Mouse (Mus musculus): Measurements from ENCODE around the gene Rhot2.
A peak's percentile ranks its signal among the peaks of the same experiment; 100 is the strongest.
"Not testable (repeated sequence)": the region's sequence is repeated elsewhere in the genome, so short reads cannot be mapped to it uniquely, and the experiment has no call there.

Rhot2 gene

GRCm38 (mm10) chr17:25874148-25874720 is 29.6 kb upstream of the Rhot2 start:
- DNase-seq (ENCODE audit: low spot score): no peak

- no peak for DNase-seq (ENCODE audit: low spot score)
These were observed 28.9 kb upstream of the Rhot2 start for GRCm38 (mm10) chr17:25873405-25874147.

GRCm38 (mm10) chr17:25872676-25873075 is 28.0 kb upstream of the Rhot2 start:
- DNase-seq (ENCODE audit: low spot score): no peak

- DNase-seq (ENCODE audit: low spot score): not testable (repeated sequence)
These were observed 26.9 kb upstream of the Rhot2 start for GRCm38 (mm10) chr17:25871566-25871965.

GRCm38 (mm10) chr17:25869954-25870353 is 25.3 kb upstream of the Rhot2 start:
- no peak for DNase-seq (ENCODE audit: low spot score)

- DNase-seq (ENCODE audit: low spot score): no peak
These were observed 24.8 kb upstream of the Rhot2 start for GRCm38 (mm10) chr17:25869498-25869897.

GRCm38 (mm10) chr17:25868601-25869191 is 24.0 kb upstream of the Rhot2 start, which contains the start of gene Mcrip2:
Gene Mcrip2 (minus strand): TSS chr17:25868764.
- DNase-seq (ENCODE audit: low spot score): peak; percentile 82

- peak; percentile 47 for DNase-seq (ENCODE audit: low spot score)
These were observed 23.4 kb upstream of the Rhot2 start for GRCm38 (mm10) chr17:25867836-25868600.

- no peak for DNase-seq (ENCODE audit: low spot score)
These were observed 22.8 kb upstream of the Rhot2 start for GRCm38 (mm10) chr17:25867509-25867835.

- no peak for DNase-seq (ENCODE audit: low spot score)
These were observed 21.5 kb upstream of the Rhot2 start for GRCm38 (mm10) chr17:25866172-25866571.

GRCm38 (mm10) chr17:25865288-25865687 is 20.6 kb upstream of the Rhot2 start:
- DNase-seq (ENCODE audit: low spot score): no peak

- no peak for DNase-seq (ENCODE audit: low spot score)
These were observed 19.7 kb upstream of the Rhot2 start for GRCm38 (mm10) chr17:25864311-25864710.

GRCm38 (mm10) chr17:25863681-25864080 is 19.0 kb upstream of the Rhot2 start:
- no peak for DNase-seq (ENCODE audit: low spot score)

GRCm38 (mm10) chr17:25861704-25862612 is 17.3 kb upstream of the Rhot2 start:
- DNase-seq (ENCODE audit: low spot score): no peak

- peak; percentile 93 for DNase-seq (ENCODE audit: low spot score)
These were observed 16.4 kb upstream of the Rhot2 start, which contains the start of gene Wdr90 for GRCm38 (mm10) chr17:25860832-25861703. Gene Wdr90 (minus strand): TSS chr17:25861501.

- no peak for DNase-seq (ENCODE audit: low spot score)
These were observed 15.6 kb upstream of the Rhot2 start for GRCm38 (mm10) chr17:25860229-25860628.

GRCm38 (mm10) chr17:25843636-25844395 is 835 bp downstream of the Rhot2 start:
- no peak for DNase-seq (ENCODE audit: low spot score)

- no peak for DNase-seq (ENCODE audit: low spot score)
These were observed 1.5 kb downstream of the Rhot2 start for GRCm38 (mm10) chr17:25843122-25843521.

- no peak for DNase-seq (ENCODE audit: low spot score)
These were observed 2.1 kb downstream of the Rhot2 start for GRCm38 (mm10) chr17:25842509-25842908.
